In genomic region chr14:27674096-27674495, GRCm38 (mm10) we compare ENCODE assay signal across 24 mouse cellular contexts. TPM values are rescaled to one million over a fixed set of nuclear protein-coding genes. Genes with fewer than 3 reads are reported as not detected.
"Had no signal": no experiment of that assay in that cellular context is flagged by ENCODE, and none has a peak within 500 bp of the region (broad histone marks: within the 10 kb centered on the region; RNA-seq: fewer than 3 reads in every experiment).

No protein-coding gene starts in this region.

- H3K4me3 ChIP-seq: heart, embryonic 10.5 days; heart, embryonic 12.5 days; hindbrain, embryonic 13.5 days; hindbrain, embryonic 15.5 days; kidney, embryonic 15.5 days; limb, embryonic 13.5 days; limb, embryonic 15.5 days; liver, embryonic 12.5 days had no signal

- H3K27ac ChIP-seq: heart, embryonic 10.5 days; hindbrain, embryonic 13.5 days; hindbrain, embryonic 15.5 days; hindbrain, postnatal 0 days; kidney, embryonic 15.5 days; kidney, postnatal 0 days; limb, embryonic 13.5 days; limb, embryonic 15.5 days; liver, embryonic 12.5 days; liver, embryonic 14.5 days had no signal

- DNase-seq: gastrocnemius, postnatal 14 days; gastrocnemius, postnatal 36 days; heart, adult 18-20 months; heart, postnatal 14 days; heart, postnatal 36 days; kidney, adult 11 months; kidney, adult 2 months; kidney, adult 9 months; kidney, postnatal 14 days; kidney, postnatal 36 days; layer of hippocampus, postnatal 36 days had no signal

RNA-seq across cellular contexts. Expression of gene Erc2, which starts 51.9 kb away (rescaled TPM):
- total RNA-seq: granulocyte monocyte progenitor cell, adult 5-6 weeks; hematopoietic stem cell, adult 5-6 weeks had no signal
